Mouse (Mus musculus) natural killer cell, adult 2 months (primary cell): ENCODE data around the gene Krt71.
"Not testable (repeated sequence)": the region's sequence is repeated elsewhere in the genome, so short reads cannot be mapped to it uniquely, and the experiment has no call there.

Experiments used
- DNase-seq, 2 experiments: peaks; one replicate each; pipeline ENCODE4 v3.0.0; 2022; ENCODE audit warnings: low spot score in 2 of 2

Gene Krt71

DNA sequence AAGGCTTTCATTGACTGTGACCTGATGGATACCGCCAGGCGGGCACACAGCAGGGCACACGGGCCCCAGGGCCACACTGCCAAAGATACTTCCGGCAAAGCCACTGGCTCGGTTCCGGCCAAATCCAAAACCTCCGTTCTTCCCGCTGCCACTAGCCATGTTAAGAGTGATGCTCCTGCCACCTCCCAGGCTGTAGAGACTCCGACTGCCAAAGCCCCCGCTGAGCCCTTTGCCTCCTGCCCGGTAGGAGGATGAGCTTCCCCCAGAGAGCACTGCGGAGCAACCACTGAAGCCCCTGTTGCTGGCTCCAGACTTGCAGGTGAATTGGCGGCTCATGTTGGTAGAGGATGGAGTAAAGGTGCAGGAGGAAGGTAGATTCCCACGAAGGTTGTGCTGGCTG, at the start of gene Krt71:
Gene Krt71 (minus strand): TSS at position 399 of the 400 bp plus-strand sequence.
- no peak for DNase-seq

DNA sequence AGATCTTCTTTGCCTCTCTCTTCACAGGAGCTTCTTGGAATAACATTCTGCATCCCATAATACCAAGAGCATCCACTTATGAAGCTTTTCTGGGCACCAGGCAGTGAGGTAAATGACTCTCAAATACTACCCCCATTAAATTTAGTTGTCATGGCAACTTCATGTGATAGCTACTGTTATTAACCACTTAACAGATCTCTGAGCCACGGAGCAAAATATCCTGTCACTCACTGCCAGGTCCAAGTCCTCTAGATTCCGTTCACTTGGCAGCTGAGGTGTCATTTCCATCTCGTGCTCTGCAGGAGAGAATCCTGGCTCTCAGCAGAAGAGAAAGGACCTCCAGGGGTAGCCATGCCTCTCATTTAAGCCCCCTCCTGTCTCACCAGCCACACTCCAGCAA, 48.0 kb upstream of the Krt71 start:
- DNase-seq, result no peak

DNA sequence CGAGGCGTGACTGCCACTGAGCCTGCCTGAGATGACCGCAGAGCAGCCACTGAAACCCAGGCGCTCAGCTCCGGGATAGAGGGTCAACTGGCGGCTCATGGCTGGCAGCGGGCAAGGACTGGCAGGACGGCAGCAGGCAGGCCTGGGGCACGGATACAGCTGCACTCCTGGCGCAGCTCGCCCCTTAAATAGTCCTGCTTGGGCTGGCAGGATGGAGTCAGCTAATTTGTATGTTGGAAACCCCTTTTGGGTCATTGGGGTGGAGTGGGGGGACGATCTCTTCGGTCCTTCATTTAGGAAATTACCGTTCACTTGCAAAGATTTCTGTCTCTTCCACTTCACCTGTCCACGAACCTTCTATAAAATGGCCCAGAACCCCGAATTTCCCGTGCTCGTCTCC, 43.5 kb upstream of the Krt71 start, which contains the start of gene Krt72:
Gene Krt72 (minus strand): TSS at position 101 of the 400 bp plus-strand sequence.
- no peak for DNase-seq

DNA sequence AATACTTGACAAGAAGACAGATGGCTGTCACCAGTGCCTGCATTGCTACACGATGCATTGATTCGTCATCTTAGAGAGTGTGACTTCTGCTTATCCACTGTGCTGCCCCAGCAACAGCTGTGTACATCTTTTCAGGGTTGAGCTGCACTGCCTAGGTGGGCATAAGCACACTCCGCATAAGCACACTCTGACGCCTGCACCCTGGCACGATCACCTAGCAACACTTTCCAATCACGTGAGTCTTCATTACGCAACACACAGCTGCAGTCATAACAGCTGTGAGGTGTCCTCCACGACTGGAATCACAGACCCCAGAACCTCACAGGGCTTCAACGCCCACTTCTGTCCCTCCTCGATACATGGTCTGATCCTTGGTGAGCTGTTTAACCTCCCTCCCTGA, 30.5 kb upstream of the Krt71 start:
- DNase-seq, result no peak

DNA sequence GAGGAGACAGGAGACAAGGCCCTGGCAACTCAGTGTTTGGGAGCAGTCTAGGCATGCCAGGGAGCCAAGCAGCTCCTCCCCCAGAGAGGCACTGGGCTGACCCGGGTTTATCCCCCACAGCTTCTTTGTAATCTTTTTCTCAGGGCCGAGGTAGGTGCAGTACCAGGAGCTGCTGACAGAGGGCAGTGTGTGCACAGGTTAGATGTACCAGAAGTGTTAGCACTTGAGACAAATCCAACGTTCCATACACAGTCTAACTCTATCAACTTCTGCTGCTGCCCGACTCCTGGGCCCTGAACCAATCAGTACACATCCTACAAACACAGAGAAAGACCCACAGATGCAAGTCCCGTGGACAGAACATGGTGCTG, 29.8 kb upstream of the Krt71 start:
- DNase-seq, result peak; percentile 56 to 63

DNA sequence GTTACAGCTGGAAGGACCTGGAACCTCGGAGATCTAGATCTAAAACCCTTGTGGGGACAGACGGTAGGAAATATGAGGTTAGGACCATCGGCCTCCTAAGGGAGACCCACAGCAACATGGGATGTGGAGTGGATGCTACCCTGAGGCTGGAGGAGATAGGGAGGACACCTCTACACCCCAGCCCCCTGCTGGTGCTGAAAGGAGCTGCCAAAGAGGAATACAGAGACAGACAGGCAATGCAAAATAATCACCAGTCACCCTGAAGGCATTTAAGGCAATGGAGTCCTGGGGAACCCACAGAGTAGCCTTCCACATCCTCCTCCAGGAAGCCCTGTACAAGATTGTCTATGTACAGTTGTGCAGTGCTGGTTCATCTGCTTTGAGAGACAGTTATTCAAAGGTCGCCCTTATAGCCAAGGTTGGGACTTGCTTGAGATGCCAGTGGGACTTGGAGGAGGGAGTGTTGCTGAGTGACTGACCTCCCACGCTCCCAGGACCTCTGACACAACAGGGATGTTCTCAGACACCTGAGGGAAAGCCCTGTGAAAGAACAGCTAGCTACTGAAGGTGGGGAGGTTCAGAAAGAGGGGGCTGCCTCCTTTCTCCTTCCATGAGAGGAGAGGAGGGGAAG, 29.3 kb upstream of the Krt71 start:
- no peak for DNase-seq

GRCm38 (mm10) chr15:101770226-101770625, 27.3 kb upstream of the Krt71 start:
- no peak for DNase-seq

DNA sequence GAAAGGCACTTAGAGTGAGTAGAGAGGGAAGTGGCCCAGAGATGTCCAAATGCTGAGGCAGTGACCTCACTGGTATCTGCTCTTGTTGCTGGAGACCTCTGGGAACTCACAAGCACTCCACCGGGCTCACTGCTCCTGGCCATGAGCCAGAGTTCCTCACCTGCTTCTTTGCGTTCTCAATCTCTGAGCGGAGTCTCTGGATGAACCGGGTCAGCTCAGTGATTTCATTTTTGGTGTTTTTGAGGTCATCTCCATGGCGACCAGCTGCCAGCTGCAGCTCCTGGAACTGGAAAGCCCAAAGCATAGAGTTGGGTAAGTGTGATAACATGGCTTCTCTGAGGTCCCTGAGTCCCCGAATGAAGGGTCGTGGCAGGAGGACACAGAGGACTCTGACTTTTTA, 5.1 kb downstream of the Krt71 start:
- DNase-seq, result no peak

DNA sequence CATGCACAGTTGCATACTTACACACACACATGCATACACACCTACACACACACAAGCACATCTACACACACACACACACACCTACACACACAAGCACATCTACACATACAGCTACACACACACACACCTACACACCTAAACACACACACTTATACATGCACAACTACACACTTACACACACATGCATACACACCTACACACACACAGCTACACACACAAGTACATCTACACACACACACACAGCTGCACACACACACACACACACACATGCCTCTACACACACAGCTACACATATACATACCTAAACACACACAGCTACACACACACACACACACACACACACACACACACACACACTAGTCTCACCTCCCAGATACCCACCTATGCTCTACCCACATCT, 12.3 kb downstream of the Krt71 start:
- no peak for DNase-seq

DNA sequence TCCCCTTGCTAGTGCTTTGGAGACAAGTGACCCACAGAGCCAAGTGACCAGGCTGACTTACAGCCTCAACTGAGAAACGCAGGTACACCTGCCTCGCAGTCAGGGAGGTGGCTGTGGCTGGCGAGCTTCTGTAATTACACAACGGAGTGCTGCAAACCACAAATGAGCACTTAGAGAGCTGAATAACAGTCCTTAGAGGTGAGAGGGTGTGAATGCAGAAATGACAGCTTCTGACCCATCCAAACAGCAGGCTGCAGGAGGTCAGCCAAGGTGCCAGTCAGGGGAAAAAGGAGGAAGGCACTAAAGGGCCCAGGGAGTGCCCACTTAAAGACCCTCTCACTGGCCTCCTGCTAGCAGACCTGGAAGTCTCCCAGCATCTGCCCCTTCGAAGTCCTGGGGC, 18.2 kb downstream of the Krt71 start:
- DNase-seq, result no peak

DNA sequence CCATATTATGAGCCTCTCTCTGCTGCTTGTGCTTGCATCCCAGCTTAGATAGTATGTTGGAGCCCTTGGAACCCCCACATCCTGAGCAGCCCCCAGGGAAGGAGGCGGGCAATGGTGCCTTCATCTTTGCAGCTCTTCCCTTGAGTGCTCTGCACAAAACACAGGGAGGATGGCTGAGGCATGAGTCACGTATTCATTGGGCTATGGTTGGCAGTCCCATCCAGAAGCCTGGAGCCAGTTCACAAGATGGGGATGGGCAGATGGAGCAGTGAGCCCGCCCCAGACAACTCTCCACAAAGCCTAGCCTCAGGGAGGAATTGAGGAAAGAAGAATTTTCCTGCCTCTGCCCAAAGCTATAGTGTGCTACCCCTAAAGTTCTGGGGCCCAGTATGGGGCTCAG, 27.1 kb downstream of the Krt71 start:
- DNase-seq, result no peak

- no peak for DNase-seq
These were observed 28.6 kb downstream of the Krt71 start for GRCm38 (mm10) chr15:101714356-101714755.

DNA sequence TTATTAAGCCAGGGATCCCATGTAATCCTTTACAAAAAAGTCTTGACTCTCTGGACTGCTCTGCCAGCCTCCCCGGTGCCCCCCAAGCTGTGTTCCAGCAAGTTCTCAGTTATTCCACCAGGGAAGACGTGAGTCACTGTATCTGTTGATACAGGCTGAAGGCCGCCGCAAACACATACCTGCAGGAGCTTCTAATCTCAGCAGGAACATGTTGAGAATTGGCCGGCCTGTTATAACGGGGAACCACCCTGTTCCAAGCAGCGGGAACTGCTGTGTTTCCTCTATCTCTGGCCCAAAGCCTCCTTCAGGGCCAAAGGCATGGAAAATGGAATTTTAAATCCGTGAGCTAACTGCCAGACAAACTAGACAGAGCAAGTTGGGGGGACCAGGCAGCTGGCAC, 29.2 kb downstream of the Krt71 start:
- no peak for DNase-seq

DNA sequence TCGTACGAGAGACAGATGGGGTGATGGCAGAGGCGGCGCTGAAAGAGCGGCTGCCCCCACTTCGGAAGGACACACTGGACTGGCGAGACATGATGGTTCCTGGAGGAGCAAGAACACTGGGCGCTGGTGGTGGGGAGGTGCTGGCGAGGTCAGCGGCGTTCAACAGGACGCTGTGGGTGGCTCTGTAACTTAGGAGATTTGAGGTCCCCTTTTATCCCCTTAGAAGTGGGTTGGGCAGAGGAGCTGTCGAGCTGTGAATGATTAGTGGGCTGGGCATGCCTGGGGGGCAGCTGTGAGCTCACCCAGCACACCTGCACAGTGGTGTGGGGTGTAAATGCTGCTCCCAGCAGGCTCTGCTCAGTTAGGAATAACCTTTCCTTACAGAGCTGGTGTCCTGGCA, 30.2 kb downstream of the Krt71 start, which contains the start of gene Krt5:
Gene Krt5 (minus strand): TSS at position 179 of the 400 bp plus-strand sequence.
- DNase-seq, result no peak

- DNase-seq, result no peak
These were observed 34.2 kb downstream of the Krt71 start for GRCm38 (mm10) chr15:101708683-101709082.

DNA sequence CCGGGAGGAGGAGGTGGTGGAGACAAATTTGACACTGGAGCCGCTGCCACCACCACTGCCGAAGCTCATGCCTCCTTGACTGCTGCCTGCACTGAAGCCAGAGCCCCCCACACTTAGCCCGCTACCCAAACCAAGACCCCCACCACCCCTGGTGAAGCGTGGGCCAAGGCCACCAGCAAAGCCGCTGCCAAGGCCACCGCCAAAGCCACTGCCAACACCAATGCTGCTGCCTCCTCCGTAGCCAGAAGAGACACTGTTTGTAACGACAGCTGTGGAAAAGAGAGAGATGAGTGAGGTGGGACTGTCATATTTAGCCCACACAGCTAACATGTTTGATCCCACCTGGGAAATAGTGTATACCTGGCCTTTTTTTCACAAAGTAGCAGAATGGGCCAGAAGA, 35.5 kb downstream of the Krt71 start:
- no peak for DNase-seq

DNA sequence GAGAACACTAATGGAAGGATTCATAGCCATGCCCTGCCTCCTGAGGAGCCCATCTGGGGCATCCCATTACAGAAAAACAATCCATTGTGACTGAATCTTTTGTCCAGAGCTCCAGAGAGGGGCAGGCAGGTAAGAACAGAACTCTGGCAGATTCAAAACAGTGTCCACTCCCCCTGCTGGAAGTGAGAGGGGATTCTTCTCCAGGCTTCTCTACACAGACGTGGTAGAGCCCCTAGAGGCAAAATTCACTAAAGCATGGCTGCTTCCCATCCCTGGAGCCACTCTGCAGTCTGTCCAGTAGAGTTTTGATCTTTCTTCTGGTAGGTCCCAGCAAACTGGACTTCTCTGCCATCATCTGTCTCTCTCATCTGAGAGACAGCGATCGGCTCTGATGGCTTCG, 38.8 kb downstream of the Krt71 start:
- no peak for DNase-seq

DNA sequence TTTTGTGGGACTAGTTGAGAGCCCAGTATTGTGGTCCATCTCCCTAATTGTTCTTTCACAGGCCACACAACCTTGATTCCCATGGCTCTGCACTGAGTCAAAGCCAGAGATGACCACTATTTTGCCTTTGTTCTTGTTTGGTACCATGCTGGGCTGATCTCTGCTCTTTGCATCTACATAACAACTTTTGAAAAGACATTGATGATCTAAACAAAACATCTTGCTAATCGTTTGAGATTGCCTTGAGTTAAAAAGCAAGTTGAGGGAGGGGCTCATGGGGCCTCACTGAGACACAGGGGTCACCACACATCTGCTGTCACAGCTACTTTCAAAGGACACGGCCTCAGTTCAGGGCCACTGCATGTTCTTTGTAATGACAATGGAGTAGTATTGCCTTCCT, 40.5 kb downstream of the Krt71 start:
- no peak for DNase-seq

- no peak for DNase-seq
These were observed 43.0 kb downstream of the Krt71 start for GRCm38 (mm10) chr15:101699866-101700265.

GRCm38 (mm10) chr15:101699192-101699591, 43.7 kb downstream of the Krt71 start:
- no peak for DNase-seq

- no peak for DNase-seq
These were observed 45.4 kb downstream of the Krt71 start for GRCm38 (mm10) chr15:101697326-101698188.

DNA sequence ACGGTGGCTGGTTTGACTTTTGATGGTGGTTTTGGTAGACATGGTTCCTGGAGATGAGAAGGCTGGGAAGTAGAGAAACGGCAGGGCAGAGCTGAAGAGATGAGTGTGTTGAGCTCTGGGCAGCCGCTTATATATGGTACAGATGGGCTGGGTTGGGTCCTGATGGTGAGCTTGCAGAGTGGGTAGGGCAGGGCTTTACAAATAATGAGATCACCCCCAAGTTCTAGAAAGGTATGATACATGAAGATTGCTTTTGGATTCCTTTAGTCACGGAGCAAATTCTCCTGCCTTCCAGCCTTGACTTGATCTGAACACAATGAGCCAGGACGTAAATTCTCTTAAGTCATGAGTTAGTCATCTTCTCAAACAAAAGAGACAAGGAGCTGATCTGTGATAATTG, 48.7 kb downstream of the Krt71 start, which contains the start of gene Krt6a:
Gene Krt6a (minus strand): TSS at position 101 of the 400 bp plus-strand sequence.
- DNase-seq, result no peak

- DNase-seq, result not testable (repeated sequence)
These were observed 52.4 kb downstream of the Krt71 start for GRCm38 (mm10) chr15:101690460-101690859.
